In the genomic region with DNA sequence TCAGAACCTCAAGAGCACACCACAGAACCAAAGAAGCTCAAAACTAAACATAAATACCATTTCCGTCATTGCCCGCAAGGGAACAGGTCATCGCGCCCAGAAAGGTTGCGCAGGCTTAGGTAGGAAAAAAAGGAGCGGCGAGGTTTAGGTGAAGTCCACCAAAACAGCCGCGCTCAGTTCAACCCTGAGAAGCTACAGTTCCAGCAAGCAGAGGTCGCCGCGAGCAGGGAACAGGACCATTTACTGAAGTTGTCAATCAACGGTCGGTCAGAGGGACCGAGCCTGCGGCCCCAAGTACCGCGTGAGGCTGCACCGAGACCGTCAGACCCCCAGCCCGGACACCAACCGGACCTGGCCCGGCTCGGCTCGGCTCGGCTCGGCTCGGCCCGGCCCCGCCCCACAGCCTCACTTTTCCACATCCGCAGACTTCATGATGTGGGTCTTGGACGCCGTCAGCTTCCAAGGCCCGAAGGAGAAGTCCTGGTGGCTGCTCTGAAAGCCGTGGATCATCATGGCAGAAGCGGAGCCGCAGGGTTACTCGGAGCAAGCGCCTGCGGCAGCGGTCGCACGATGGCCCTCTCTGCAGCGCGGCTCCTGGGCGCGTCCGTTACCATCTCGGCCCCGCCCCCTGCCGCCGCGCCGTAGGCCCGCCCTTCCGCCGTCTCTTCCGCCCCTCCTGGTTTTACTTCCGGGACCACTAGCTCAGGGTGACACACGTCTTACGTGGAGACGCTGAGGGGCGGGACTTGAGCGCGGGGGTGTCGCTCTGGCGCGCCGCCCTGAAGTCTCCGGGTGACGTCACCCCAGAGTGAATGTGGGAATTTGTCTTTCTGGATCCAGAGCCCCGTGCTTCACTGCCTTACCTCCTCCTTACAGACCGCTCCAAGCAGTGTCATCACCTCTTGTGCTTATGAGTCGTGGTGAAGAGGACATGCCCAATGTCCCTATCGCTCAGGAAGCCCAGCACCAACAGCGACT, we compare ENCODE assay signal across 7 mouse cellular contexts. TPM values are rescaled to one million over a fixed set of nuclear protein-coding genes. Genes with fewer than 3 reads are reported as not detected.
DNase-seq lines count a peak whose midpoint lies in the region; ATAC-seq and TF ChIP-seq lines count a peak whose summit lies in the region.

A gene (minus strand): TSS at position 676 of the 978 bp plus-strand sequence.

- H3K9me3 ChIP-seq in embryonic facial prominence, embryonic 10.5 days: no peaks in the 10 kb centered on the region
- H3K9me3 ChIP-seq in intestine, postnatal 0 days (ENCODE audit: control insufficient read depth): no peaks in the 10 kb centered on the region
- H3K9me3 ChIP-seq in midbrain, embryonic 12.5 days: no peaks in the 10 kb centered on the region

- peak within 1 kb of the TSS; percentile 88 for H3K4me3 ChIP-seq in embryonic facial prominence, embryonic 10.5 days
- peak within 1 kb of the TSS; percentile 91 for H3K4me3 ChIP-seq in intestine, postnatal 0 days (ENCODE audit: low read depth, low read length)
- H3K4me3 ChIP-seq in midbrain, embryonic 12.5 days: peak within 1 kb of the TSS; percentile 92
- H3K4me3 ChIP-seq in small intestine, adult 2 months (ENCODE audit: low read depth, low read length): peak within 1 kb of the TSS; percentile 99

- H3K9ac ChIP-seq in intestine, postnatal 0 days (ENCODE audit: low read depth, low read length): peak within 1 kb of the TSS; percentile 71
- H3K9ac ChIP-seq in midbrain, embryonic 12.5 days (replicated peaks): peak within 1 kb of the TSS; percentile 89

- H3K27ac ChIP-seq in embryonic facial prominence, embryonic 10.5 days (replicated peaks): peak within 1 kb of the TSS; percentile 91
- peak within 1 kb of the TSS; percentile 88 for H3K27ac ChIP-seq in intestine, postnatal 0 days (ENCODE audit: low read depth, low read length)
- H3K27ac ChIP-seq in midbrain, embryonic 12.5 days (replicated peaks): peak within 1 kb of the TSS; percentile 95
- peak within 1 kb of the TSS; percentile 94 for H3K27ac ChIP-seq in small intestine, adult 2 months (ENCODE audit: insufficient read depth, low read depth, low read length)

- peak; percentile 99 for ATAC-seq in intestine, postnatal 0 days
- ATAC-seq in midbrain, embryonic 12.5 days (ENCODE audit: low FRiP score, low read depth): peak; percentile 99

- intact Hi-C loops in left cerebral cortex, postnatal 4 days (cut with DNase I): loop anchor here (5.0 to 10.0 kb wide), 2 partner anchors 86 to 228 kb away; a partner anchor contains a TSS

- under 1% methylated on average over 76 of the region's 76 CpGs for WGBS in embryonic facial prominence, embryonic 10.5 days
- WGBS in intestine, postnatal 0 days: under 1% methylated on average over 76 of the region's 76 CpGs
- WGBS in midbrain, embryonic 12.5 days: under 1% methylated on average over 76 of the region's 76 CpGs
- WGBS in small intestine, adult 2 months: under 1% methylated on average over 74 of the region's 76 CpGs

- peak; percentile 98 for DNase-seq in adrenal gland, postnatal 10 days
- peak; percentile 97 for DNase-seq in embryonic facial prominence, embryonic 10.5 days (ENCODE audit: low spot score)
- peak; percentile 58 for DNase-seq in gonadal fat pad, adult 2 months (ENCODE audit: low read depth)
- peak; percentile 97 for DNase-seq in left cerebral cortex, postnatal 4 days

- TF ChIP-seq POLR2A in small intestine, adult 2 months (IDR thresholded peaks at IDR 0.05; ENCODE audit: low read depth, low read length): peak; percentile 92

- peak within 1 kb of the TSS; percentile 84 for H3K4me2 ChIP-seq in intestine, postnatal 0 days (replicated peaks; ENCODE audit: low read depth)
- peak within 1 kb of the TSS; percentile 77 for H3K4me2 ChIP-seq in midbrain, embryonic 12.5 days (replicated peaks)

- H3K36me3 ChIP-seq in embryonic facial prominence, embryonic 10.5 days (replicated peaks): peaks cover 3% of the 10 kb centered on the region; the same call in 1 of the 2 replicates
- H3K36me3 ChIP-seq in intestine, postnatal 0 days (ENCODE audit: control insufficient read depth, insufficient read depth): no peaks in the 10 kb centered on the region
- no peaks in the 10 kb centered on the region for H3K36me3 ChIP-seq in midbrain, embryonic 12.5 days
- H3K36me3 ChIP-seq in small intestine, adult 2 months (ENCODE audit: control insufficient read depth, insufficient read depth, low read length): no peaks in the 10 kb centered on the region

- H3K4me1 ChIP-seq in embryonic facial prominence, embryonic 10.5 days: peaks cover 20% of the 10 kb centered on the region
- H3K4me1 ChIP-seq in intestine, postnatal 0 days (replicated peaks; ENCODE audit: control insufficient read depth, insufficient read depth, low read length): no peaks in the 10 kb centered on the region; the same call in 1 of the 2 replicates
- peaks cover 15% of the 10 kb centered on the region for H3K4me1 ChIP-seq in midbrain, embryonic 12.5 days
- H3K4me1 ChIP-seq in small intestine, adult 2 months (ENCODE audit: control insufficient read depth, insufficient read depth, insufficient read length, low read length): peaks cover 6% of the 10 kb centered on the region; the same call in 1 of the 2 replicates

- H3K27me3 ChIP-seq in embryonic facial prominence, embryonic 10.5 days (replicated peaks; ENCODE audit: low read depth, poor library complexity, severe bottlenecking): no peaks in the 10 kb centered on the region
- no peaks in the 10 kb centered on the region for H3K27me3 ChIP-seq in intestine, postnatal 0 days (replicated peaks; ENCODE audit: control insufficient read depth, insufficient read depth, low read length)
- no peaks in the 10 kb centered on the region for H3K27me3 ChIP-seq in midbrain, embryonic 12.5 days
- no peaks in the 10 kb centered on the region for H3K27me3 ChIP-seq in small intestine, adult 2 months (ENCODE audit: control insufficient read depth, insufficient read depth, low read length)

- TF ChIP-seq CTCF in intestine, postnatal 0 days (IDR thresholded peaks at IDR 0.05; ENCODE audit: low read depth): peak; percentile 32
- TF ChIP-seq CTCF in small intestine, adult 2 months (IDR thresholded peaks at IDR 0.05; ENCODE audit: extremely low read depth, insufficient read length, insufficient replicate concordance, low read depth, low read length): no peak

RNA-seq across cellular contexts. Expression of the gene that starts here (rescaled TPM):
- 10 to 100 TPM; 51.6 to 61.5 TPM for total RNA-seq in adrenal gland, postnatal 10 days (2021)
- polyA plus RNA-seq in embryonic facial prominence, embryonic 10.5 days (2016; fragmentation: Nextera tagmentation; extraction: Ambion mirVana): 94.8 and 105 TPM in 2 replicates
- polyA plus RNA-seq in gonadal fat pad, adult 2 months (2012; rRNA removed): 21.8 and 23.8 TPM in 2 replicates
- 59.7 and 61.9 TPM in 2 replicates for polyA plus RNA-seq in intestine, postnatal 0 days (2015; fragmentation: Nextera tagmentation; extraction: Ambion mirVana)
- 10 to 100 TPM; 82.9 to 87.0 TPM for total RNA-seq in left cerebral cortex, postnatal 4 days (2021)
- polyA plus RNA-seq in midbrain, embryonic 12.5 days (2016; fragmentation: Nextera tagmentation; extraction: Ambion mirVana): 101 and 118 TPM in 2 replicates
- polyA plus RNA-seq in small intestine, adult 2 months (2012; rRNA removed): 11.3 and 19.2 TPM in 2 replicates

Comparison
In these comparisons a context has a peak if more than half of its experiments do, and no peak if none do; other contexts are left out.
1. Peak in every context shown above with its lines: DNase-seq, ATAC-seq, H3K4me3 ChIP-seq and H3K27ac ChIP-seq.